Mouse (Mus musculus) erythroblast, embryonic 14.5 days (primary cell): Measurements from ENCODE around the gene Atoh8. TPM values are rescaled to one million over a fixed set of nuclear protein-coding genes. Genes with fewer than 3 reads are reported as not detected.

ENCODE experiments used
- H3K27me3 ChIP-seq: 2 replicates; pipeline ENCODE4 v1.6.1; 2012; ENCODE audit warnings: inconsistent platforms; ENCODE audit not compliant: control insufficient read depth
- H3K36me3 ChIP-seq: 2 replicates; pipeline ENCODE4 v1.6.1; 2012; ENCODE audit warnings: mild to moderate bottlenecking, inconsistent platforms; ENCODE audit not compliant: control insufficient read depth
- H3K4me1 ChIP-seq: 2 replicates; pipeline ENCODE4 v1.6.1; 2012; ENCODE audit warnings: inconsistent platforms; ENCODE audit not compliant: control insufficient read depth
- H3K4me3 ChIP-seq: replicated peaks from 2 replicates; pipeline ENCODE3; 2012; ENCODE audit warnings: moderate library complexity, mild to moderate bottlenecking, inconsistent platforms
- H3K9me3 ChIP-seq: 2 replicates; pipeline ENCODE4 v1.6.1; 2012; ENCODE audit warnings: low read length, inconsistent platforms, mixed read lengths; ENCODE audit not compliant: control insufficient read depth
- GATA1 ChIP-seq: IDR thresholded peaks from 2 replicates; pipeline ENCODE4 v1.6.1; 2012; ENCODE audit warnings: low read length, inconsistent platforms, mixed read lengths
- TAL1 ChIP-seq: IDR thresholded peaks from 3 replicates; pipeline ENCODE4 v1.6.1; 2012; ENCODE audit warnings: low read length, inconsistent platforms, mixed read lengths
- polyA plus RNA-seq: library from polyadenylated mRNA; stranded (reverse); fragments of >175 nt; gene quantifications from 2 replicates; pipeline ENCODE4 v1.2.3, GENCODE M21; 2012

The Atoh8 gene
- polyA plus RNA-seq, 1 experiment, result not detected

GRCm38 (mm10) chr6:72159861-72160395 lies 75.4 kb downstream of the Atoh8 start:
- Histone ChIP-seq H3K9me3 (no peaks in the 10 kb centered on the region), H3K36me3 (peaks cover 34% of the 10 kb centered on the region), H3K4me1 (peaks cover 12% of the 10 kb centered on the region), H3K27me3 (peaks cover 10% of the 10 kb centered on the region), H3K4me3 (no peak overlapping the region)
- TF ChIP-seq TAL1 (no peak), GATA1 (no peak)

- H3K27me3 ChIP-seq, result peaks cover 10% of the 10 kb centered on the region
- peaks cover 42% of the 10 kb centered on the region for H3K36me3 ChIP-seq
- peaks cover 8% of the 10 kb centered on the region for H3K4me1 ChIP-seq
- TF ChIP-seq TAL1 (no peak), GATA1 (no peak)
- H3K9me3 ChIP-seq, result no peaks in the 10 kb centered on the region
- H3K4me3 ChIP-seq, result no peak overlapping the region
Measured at GRCm38 (mm10) chr6:72158966-72159764, 76.2 kb downstream of the Atoh8 start.

Other genes with a start within 250 kb of the Atoh8 start
- 56.8 and 56.9 TPM in 2 replicates for gene St3gal5, start 138.0 kb downstream of the Atoh8 start, polyA plus RNA-seq
- gene Sftpb, start 69.0 kb upstream of the Atoh8 start, polyA plus RNA-seq, result not detected in 2 replicates
- gene Usp39, start 109.6 kb upstream of the Atoh8 start, polyA plus RNA-seq, result 2.5 and 3.5 TPM in 2 replicates
- 0.74 and 1.3 TPM in 2 replicates for gene 0610030E20Rik, start 111.7 kb upstream of the Atoh8 start, polyA plus RNA-seq
- 0.32 and 0.44 TPM in 2 replicates for gene Tmem150a, start 119.9 kb upstream of the Atoh8 start, polyA plus RNA-seq
- 14.4 and 15.6 TPM in 2 replicates for gene Rnf181, start 131.4 kb upstream of the Atoh8 start, polyA plus RNA-seq
- 6.0 and 6.1 TPM in 2 replicates for gene Vamp5, start 144.9 kb upstream of the Atoh8 start, polyA plus RNA-seq
- gene Vamp8, start 155.1 kb upstream of the Atoh8 start, polyA plus RNA-seq, result 22.8 and 33.5 TPM in 2 replicates
- 0.08 and 0.09 TPM in 2 replicates for gene Ggcx, start 178.7 kb upstream of the Atoh8 start, polyA plus RNA-seq
- 1.7 and 2.0 TPM in 2 replicates for gene Mat2a, start 204.0 kb upstream of the Atoh8 start, polyA plus RNA-seq